Mouse (Mus musculus): ENCODE measurements around the gene Gm29049. TPM values are rescaled to one million over a fixed set of nuclear protein-coding genes. Genes with fewer than 3 reads are reported as not detected.
"Not testable (repeated sequence)": the region's sequence is repeated elsewhere in the genome, so short reads cannot be mapped to it uniquely, and the experiment has no call there.

Gene Gm29049
- not detected in 2 replicates for polyA plus RNA-seq (2012; rRNA removed)

- WGBS, result 16% methylated on average over 2 of the region's 3 CpGs
- DNase-seq (ENCODE audit: low read depth, low spot score), result not testable (repeated sequence)
Measured at GRCm38 (mm10) chrY:7997068-7997467, at the start of gene Gm29049. Gm29049 (minus strand) TSS chrY:7997168.

Other genes with a start within 250 kb of the Gm29049 start
- not detected in 2 replicates for gene Gm20825, start 74.3 kb upstream of the Gm29049 start, polyA plus RNA-seq (2012; rRNA removed)